Mouse (Mus musculus): ENCODE results near the gene Sept9.
"Not testable (repeated sequence)": the region's sequence is repeated elsewhere in the genome, so short reads cannot be mapped to it uniquely, and the experiment has no call there.

Sept9 gene

DNA sequence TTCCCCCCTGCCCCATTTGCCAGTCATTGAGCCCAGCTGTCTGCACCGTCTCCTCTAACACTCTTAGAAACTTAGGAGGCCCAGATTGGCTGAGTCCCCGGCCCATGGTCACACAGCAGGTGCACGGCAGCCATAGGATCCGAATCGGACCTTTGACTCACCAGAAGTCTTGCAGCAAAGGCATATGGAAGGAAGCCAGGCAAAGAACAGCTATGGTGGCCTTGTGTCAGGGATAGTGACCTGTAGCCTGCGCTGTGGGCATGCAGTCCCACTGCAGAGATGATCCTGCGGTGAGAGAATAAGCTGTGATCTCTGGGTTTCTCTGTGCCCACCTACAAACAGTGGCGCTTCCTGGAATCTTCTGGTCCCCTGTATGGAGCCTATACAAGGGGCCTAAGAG is 115.1 kb downstream of the Sept9 start:
- no peak for DNase-seq

DNA sequence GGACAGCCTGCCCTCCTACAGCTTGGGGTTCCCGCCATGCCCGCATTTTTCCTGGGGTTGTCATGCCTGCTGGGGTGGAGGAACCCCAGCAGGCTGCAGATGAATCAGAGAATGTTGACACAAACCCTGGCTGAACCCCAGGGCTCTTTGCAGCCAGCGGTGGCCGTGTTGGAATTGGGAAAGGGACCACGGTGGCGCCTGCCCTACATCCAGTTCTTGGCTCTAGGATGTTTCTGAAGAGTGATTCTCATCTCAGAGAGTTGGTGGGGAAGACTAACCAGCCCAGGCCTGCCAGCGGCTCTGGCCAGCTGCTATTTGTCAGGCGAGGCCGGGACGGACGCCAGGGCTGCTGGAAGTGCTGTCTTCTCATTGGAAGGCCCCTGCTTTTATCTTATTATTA is 115.8 kb downstream of the Sept9 start:
- peak; percentile 77 to 93 for DNase-seq

DNA sequence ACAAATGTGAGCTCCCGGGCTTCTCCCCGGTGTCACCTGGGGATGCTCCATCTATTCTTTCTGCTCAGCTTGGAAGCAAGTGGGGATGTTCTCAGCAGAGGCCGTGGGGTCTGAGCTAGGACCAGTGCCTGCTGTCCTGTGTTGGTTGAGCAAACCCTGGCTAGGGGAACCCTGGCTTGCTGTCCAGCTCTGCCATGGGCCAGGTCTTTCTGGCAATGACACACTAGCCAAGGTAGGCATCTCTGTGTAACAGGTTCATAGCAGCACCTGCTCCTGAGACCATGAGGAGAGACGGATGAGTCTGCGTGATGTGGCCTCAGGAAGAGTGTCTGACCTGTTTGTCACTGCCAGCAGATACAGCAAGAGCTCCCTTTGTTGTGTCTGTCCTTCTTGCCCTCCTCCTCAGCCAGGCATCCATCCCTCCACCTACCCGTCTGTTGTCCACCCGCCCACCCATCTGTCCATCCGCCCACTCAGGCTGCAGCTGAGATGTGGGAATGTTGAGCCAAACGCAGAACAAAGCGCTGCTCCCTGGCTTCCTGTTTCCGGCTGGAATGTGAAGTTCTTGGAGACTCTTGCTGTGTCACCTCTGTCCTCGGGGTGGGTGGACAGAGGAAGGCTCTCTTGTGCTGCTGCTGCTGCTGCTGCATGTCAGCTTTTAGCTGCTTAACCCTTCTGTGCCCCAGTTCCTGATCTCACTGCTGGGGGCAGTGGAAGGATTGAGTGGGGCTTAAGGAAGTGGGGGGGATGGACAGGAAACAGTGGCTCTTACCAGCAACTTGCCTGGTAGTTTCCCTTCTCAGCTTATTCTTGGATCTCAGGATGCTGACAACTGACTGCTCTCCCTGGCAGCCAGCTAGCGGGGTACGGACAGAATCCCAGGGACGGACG is 117.2 kb downstream of the Sept9 start:
- peak; percentile 72 to 83 for DNase-seq

DNA sequence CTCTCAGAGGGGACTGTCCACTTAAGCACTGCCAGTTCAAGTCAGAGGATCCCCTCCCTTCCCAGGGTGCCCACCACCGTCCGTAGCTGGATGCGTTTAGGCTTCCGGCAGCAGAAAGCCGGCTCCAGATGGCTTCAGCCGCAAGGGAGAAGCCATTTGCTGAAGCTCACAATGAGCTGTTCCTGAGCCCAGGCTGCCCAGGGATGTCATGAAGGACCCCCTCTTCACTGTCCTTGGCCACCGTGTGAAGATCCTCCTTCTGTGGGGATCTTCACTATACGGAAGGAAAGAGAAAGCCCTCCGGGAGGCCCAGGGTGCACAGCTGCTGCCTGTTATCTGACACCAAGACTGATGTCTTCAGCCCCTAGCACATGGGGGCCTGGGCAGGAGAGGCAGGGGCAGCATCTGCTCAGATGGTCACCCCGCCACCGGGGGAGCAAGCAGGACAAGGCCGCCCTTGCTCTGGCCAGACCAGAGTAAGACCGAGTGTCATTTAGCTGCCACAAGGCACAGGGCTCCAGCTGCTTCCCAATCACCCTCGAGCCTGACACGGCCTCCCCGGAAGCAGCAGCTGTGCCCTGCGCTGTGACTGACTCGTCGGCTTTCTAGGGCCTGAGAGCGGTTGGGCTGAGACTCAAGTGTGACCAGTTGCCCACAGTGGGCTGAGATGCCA is 118.1 kb downstream of the Sept9 start:
- DNase-seq = peak; percentile 66 to 85

DNA sequence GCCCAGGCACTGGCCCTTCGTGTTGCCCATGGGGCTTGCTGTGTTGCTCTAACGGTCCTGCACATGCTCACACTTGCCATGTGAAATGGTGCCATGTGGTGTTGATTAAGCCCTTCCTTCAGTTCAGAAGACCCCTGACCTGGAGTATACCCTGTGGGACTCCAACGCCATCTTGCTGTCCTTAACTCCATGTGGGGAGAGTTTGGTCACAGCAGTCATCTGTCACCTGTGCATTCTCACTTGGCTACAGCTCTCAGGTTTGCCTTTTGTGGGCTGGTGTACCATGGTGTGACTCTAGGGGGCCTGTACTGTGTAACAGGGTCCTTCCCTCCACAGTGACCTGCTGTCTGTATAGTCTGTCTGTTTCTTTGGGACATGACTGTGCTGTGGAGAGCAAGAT is 118.7 kb downstream of the Sept9 start:
- peak in 1 of 2 experiments; percentile 21 for DNase-seq

DNA sequence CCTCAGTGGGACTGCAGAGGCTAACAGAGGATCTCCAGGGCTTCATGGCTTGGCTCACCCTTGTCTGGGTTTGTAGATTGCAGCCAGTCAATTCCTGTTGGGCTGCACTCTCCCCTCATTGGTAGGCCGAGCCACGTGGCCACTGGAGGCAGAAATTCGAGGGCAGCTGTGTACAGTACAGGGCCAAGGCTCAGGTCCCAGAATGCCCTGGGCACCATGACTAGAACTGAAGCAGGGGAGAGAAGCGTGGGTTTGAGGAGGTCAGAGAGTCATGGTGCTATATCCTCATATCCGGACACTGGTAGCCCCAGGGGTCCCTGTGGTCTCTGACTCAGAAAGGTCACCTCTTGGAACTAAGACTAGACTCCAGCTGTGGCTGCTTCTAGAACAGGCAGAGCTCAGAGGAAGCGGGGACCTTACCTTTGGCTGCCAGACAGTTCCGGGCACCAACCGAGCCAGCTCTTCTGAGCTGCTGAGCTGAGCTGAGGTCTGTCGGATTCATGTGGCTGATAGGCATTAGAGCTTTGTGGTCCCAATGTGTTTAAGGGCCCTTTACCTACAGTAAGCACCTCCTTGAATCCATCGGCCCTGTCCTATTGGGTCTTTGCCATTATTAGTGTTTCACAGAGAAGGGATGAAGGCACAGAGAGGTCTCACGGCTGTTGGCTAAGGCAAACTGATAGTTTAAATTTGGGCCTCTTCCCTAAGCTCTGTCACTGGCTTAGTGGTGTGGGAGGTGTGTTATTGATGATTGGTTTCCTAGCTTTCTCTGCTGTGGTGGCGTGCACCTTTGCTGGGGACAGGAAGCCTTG is 119.5 kb downstream of the Sept9 start:
- peak; percentile 49 to 57 for DNase-seq

DNA sequence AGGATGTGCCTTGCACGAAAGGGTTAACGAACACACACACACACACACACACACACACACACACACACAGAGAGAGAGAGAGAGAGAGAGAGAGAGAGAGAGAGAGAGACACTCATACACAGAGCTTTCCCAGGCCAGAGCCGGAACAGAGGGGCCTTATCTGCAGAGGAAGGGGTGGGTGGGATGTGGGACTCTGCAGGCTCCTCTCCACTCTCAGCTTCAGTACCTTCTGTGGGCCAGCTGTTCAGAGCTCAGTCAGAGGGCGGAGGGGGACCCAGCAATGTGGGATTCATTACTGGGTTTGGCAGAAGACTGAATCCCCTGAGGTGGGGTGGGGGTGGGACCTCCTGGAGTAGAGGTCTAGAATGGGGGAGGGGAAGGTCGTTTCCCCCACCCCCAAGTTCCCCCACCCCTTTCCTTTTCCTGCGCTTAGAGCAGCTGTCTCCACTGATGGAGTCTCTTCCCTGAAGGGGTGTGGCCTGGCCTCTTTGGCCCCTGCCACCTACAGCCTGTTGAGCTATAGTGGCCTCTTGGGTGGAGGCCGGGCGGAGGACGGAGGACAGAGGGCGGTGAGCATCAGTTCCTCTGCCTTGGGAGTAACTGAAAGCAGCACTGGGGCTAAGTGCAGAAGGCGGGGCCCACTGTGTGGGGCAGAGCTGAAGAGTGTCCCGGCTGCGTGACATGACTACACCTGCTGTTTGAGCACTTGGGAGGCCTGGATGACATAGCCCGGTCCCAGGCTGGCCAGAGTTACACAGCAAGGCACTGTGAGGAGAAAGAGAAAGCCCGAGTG is 120.3 kb downstream of the Sept9 start:
- peak; percentile 77 to 81 for DNase-seq

DNA sequence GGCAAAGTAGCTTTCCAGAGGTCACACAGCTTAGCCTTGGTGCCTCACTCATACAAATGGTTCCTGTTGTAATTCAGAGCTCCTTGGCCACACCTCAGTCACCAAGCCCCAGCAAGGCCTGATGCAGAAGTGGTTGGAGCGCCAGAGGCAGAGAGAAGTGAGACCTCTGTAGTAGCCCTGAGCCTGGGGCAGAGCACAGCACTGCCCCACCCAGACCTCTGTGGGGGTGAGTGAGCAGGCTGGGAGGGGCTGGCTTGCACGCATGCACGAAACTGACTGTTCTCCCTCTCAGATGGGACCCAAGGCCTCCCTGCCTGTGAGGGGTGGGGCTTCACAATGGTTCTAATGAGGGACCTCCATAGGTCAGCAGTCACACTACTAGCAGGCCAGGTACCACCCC is 121.0 kb downstream of the Sept9 start:
- peak; percentile 51 to 63 for DNase-seq

DNA sequence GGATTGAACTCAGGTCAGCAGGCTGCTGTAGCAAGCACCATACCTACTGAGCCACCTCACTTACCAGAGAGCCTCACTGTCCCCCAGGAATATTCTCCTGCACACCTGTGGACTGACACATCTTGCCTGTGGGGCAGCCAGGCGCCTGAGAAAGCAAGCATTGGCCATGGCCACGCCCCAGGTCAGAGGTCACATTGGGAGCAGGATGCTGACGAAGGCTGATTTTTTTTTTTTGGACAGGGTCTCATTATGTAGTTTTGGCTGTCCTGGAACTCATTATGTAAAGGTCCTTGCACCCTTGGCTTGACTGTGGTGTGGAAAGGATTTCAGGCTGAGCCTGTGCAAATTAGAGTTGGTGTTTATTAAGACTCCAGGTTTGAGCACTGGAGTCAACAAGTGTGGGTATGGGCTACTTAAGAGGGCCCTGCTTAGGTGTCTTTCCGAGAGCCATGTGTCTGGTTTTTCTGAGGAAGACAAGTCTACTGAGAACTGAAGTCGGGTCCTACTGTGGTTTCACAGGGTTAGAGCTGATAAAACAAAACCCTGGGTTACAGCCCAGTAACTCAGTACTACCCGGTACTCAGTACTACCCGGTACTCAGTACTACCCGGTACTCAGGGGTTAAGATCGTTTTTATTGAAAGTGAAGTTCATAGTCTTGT is 122.0 kb downstream of the Sept9 start:
- no peak for DNase-seq

DNA sequence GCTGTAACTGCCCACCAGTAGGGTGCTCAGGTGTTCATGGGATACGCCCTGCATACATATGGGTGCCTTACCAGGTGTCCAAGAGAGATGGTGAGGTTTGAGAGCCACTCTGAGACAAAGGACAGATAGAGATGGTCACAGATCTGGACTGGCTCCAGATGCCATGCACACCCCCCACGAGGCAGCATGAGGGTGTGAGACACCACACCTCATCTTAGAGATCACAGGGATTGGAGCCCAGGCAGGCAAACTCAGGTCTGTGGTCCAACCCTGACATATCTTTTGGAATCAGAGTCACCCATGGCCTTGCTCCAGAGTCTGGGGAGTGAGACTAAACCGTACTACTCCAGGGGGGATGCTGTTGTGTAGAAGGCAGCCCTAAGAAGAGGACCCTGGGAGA is 122.8 kb downstream of the Sept9 start:
- DNase-seq = no peak

DNA sequence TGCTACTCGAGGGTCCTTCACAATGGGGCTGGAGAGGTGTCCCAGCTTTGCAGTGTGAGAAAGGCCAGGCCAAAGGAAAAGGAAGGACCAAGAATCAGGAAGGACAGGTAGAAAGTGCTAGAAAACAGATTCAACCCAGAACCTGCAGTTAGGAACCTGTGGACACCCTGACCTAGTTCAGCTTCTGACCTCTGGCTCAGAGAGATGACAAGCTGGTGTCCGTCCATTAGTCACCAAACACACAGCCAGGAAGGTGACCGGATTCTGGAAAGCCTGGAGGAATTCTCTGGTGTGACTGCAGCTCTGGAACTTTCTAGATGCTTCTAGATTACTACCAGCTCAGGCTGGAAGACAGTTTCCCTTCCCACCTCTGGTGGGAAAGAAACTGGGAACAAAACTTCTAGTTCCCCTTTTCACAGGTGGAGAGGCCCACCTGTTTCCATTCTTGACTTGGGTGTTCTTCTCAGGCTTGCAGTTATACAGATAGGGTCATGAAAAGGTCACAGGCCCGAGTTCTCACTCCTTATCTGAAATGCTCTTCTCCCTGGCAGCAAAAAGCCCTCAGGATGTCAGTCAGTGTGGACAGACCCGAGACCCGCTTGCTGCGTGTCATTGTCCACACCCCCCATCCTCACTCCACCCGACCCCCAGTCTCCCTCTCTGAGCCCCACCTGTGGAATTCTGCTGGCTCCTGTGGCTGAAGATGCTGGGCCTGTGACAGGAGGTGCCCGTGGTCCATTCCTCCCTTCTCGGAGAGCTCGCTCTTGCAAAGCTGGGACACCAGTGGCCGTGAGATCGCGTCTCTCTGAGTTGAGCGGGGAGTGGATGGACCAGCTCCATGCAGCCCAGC is 123.5 kb downstream of the Sept9 start:
- no peak for DNase-seq

DNA sequence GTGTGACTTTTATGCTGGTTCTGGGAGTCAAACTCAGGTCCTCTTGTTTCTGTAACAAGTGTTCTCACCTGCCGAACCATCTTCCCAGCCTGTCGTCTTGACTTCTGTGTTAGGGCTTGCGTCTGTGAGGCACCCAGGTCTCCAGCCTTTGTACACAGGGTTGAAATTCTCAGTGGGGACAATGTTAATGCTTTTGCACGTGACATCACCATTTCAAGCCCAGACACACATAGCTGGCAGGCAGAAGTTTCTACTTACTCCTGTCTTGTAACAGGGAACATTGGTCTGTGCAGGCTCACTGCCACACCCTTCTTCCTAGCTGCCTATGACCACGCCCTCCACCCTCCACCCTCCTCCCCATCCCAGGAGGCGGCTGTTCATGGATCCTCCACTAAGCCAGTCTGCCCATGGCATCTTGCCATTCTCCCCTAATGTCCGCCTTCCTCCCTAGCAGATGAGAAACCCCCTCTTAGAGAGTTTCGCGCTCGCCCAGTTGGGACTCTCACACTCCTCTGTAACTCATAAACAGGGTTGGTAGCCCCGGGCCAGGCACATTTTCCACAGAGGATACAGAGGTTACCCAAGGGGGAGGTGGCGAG is 124.6 kb downstream of the Sept9 start:
- DNase-seq = peak; percentile 23 to 39

DNA sequence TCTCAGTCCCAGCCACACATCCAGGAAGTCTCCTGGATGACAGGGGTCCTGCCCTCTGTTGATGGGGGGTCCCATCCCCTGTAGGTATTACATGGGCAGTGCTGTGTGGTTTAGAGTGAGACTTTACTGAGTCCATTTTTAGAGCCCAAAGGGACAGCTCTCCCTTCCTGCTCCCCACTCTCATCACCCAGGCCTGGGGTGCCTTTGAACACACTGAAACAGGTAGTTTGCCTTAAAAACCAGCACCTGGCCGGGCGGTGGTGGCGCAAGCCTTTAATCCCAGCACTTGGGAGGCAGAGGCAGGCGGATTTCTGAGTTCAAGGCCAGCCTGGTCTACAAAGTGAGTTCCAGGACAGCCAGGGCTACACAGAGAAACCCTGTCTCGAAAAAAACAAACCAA is 125.3 kb downstream of the Sept9 start:
- DNase-seq = not testable (repeated sequence)

DNA sequence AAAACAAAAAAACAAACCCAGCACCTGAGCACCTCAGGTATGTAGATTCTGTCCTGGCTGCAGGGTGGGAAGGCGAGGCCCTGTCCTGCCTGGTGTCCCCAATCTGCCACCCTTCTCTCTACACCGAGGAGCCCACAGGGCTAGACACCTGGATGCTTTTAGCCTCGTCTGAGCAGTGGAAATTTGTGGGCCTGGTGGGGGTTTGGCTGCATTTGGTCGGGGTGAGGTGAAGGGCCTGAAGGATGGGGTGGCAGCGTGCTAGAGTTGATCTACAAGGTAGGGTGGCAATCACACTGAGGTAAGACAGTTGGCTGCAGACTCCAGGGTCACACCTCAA is 125.6 kb downstream of the Sept9 start:
- DNase-seq = no peak

DNA sequence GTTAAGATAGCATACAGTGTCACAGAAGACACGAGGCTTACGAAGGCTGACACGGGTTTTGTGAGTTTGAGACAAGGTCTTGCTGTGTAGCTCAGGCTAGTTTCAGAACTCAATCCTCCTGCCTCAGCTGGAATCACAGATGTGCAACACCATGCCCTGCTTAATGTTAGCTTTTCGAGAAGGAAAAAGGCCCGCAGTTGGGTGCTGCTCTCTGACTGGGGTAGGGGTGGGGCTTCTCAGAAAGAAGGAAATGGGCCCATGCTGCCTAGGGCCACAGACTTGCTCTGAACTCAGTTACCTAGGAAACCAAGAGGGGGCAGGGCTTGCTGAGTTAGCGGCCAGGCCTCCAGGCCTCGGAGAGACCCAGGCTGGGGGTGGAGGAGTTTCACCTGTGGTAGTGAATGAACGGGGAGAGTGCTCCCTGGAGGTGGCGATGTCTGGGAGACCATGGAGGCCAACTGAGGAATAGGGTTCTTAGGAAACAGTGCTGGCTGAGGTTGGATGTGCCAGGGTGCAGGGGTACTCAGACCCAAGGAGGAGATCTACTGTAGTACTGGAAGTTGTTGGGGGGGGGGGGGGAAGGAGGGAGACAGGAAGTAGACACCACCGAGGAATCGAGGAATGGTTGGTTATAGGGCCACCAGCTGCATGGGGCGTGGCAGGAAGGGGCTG is 126.1 kb downstream of the Sept9 start:
- peak; percentile 71 to 76 for DNase-seq

DNA sequence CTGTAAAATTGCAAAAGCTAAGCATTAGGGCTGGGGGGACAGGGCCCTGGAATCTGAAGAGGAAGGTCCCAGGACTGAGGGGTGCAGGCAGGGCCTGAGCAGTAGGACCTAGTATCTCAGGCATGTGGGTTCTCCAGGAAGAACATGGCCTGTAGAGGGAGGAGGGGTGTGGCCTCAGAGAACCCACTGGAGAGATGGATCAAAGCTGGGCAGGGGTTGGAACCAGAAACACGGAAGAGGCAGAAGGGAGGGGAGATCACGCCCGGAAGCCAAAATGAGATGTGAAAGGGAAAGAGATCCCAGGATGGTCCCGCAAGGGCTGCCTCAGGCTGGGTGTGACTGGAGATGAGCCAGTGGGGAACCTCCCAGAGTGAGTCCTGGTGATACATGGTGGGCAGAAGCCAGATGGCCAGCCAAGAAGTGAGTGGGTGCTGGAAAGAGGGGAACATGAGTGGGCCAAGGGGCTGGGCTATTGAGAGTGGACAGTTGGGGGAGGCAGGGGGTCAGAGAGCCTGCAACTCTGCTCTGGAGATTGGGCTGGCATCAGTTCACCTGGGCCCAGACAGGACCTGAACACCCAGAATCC is 126.8 kb downstream of the Sept9 start:
- peak; percentile 56 to 67 for DNase-seq

DNA sequence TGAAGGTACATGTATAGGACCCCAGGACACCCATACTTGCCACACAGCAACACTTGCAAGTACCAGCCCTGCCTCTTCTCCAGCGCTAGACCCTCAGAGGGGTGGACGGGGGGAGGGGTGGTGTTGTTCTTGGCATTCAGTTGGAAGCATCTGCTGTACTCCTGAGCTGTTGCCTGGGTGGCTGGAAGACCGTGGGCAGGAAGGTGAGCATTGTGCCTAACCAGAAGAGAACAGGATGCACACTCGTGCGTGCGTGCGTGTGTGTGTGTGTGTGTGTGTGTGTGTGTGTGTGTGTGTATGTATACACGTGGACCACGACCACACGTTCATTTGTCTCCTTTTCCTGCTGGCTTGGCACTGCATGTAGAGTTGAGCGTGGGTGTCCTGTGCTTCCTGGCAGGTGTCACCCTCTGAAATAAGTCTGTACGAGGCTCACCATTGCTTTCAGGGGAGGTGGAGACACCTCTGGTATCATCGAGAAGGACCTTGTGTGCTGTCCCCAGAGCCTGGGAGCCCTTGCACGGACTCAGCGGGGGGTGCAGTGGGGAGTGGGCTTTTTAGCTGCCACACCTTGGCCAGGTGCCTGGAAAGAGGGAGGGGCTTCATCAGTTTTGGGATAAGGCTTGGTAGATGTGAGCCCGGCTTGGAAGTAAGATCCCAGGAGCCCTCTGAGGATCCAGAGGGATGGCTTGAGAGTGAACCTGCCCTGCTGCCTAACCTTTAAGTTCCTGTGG is 127.6 kb downstream of the Sept9 start:
- peak; percentile 29 to 31 for DNase-seq

DNA sequence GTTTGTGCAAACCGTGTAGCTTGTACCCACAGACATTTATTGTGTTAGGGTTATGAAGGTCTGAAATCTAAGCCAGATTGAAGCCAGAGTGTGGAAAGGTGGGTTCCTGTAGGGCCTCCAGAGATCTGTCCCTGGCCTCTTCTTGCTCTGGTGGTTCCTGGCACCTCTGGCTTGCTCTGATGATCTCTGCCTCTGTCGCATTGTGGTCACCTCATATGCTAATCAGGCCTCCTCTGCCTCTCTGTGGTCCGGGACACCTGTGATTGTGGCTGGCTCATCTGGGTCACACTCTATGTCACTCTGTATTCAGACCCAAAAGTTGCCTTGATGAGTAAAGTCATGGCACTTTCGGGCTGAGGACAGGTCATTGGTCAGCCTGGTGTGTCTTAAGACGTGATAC is 128.2 kb downstream of the Sept9 start:
- no peak for DNase-seq
